Mouse (Mus musculus): Measurements from ENCODE around the gene Ints3. TPM values are rescaled to one million over a fixed set of nuclear protein-coding genes. Genes with fewer than 3 reads are reported as not detected.

Ints3 gene
- polyA plus RNA-seq, 1 experiment from 2014 or later, result 44.3 TPM

DNA sequence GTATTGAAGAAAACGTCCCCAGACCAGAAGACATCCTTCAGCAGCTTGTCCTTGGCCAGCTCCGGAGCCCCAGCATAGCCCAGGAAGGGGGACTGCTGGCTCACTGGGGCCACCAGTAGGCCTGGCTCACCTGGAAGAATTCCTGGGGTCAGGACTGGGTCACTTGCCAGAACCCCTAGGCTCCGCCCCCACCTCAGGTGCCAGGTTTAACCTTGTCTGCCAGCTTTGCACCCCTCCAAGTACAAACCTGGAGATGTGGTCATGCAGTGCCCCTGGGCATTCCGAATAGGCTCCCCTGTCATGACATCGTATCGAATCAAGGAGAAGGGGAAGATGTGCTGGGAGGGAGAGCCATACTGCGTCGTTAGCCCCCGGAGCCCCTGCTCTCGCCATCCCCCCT is 46.6 kb downstream of the Ints3 start:
- no peak for ATAC-seq (ENCODE audit: low FRiP score)
- 0 out of 2 replicates have a peak overlapping the region, but pooled peaks have one; percentile 32 for H3K9ac ChIP-seq

DNA sequence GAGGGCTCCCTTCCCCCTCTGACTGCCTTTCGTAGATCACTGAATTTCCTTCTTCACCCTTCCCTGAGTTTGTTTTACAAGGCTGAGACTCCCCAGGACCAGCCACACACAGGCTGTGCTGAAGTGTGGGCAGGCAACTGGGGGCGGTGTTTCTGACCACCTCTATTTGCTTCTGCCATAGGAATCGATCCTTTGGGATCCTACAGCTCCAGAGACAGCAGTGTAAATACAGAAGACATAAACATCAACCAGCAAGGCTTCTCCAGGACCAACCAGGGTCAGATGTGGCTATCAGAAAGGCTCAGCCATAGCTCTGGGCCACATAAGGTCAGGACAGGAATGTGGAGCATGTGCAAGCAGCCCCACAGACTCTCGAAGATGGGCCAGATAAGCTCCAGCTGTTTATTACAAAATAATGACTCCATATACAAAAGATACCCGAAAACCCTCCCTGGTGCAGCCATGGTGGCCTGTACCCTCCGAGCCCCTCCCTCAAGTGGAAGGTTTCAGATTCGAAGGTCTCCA is 48.5 kb downstream of the Ints3 start:
- H3K4me1 ChIP-seq, result peaks cover 27% of the 10 kb centered on the region
- H3K4me2 ChIP-seq (replicated peaks), result no peak overlapping the region
- no peak for ATAC-seq (ENCODE audit: low FRiP score)
- H3K27ac ChIP-seq, result no peak overlapping the region
- 66% methylated on average over 7 of the region's 7 CpGs for WGBS
- no peaks in the 10 kb centered on the region for H3K9me3 ChIP-seq (replicated peaks)
- H3K9ac ChIP-seq, result no peak overlapping the region
- H3K27me3 ChIP-seq, result no peaks in the 10 kb centered on the region
- H3K4me3 ChIP-seq, result no peak overlapping the region
- H3K36me3 ChIP-seq, result peaks cover 24% of the 10 kb centered on the region

More for the DNA sequence above, 46.6 kb downstream of the Ints3 start:
- Histone ChIP-seq H3K4me2 (replicated peaks) (peak overlapping the region; percentile 94; the same call in 1 of the 2 replicates), H3K9me3 (replicated peaks) (no peaks in the 10 kb centered on the region), H3K4me1 (peaks cover 39% of the 10 kb centered on the region), H3K27ac (no peak overlapping the region), H3K4me3 (no peak overlapping the region), H3K27me3 (no peaks in the 10 kb centered on the region), H3K36me3 (peaks cover 32% of the 10 kb centered on the region)
- WGBS, result 99% methylated on average over 10 of the region's 10 CpGs

DNA sequence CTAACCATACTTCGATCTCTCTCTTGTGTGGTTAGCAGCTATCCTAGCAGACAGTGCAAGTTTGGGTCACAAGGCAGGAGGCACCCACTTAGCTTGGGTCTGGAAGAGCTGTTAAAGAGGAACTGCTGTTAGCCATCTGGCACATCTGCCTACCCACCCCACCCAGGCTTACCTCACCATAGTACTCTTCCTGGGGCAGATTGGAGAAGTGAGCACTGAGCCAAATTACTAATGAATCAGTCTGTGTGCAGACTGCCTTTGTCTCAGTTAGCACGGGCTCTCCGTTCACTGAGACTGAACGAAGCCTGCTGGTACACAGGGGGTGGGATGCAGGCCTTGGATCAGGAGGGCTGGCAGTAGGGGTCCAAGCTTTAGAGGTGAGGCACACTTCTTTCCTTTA is 49.7 kb downstream of the Ints3 start:
- H3K9me3 ChIP-seq (replicated peaks), result no peaks in the 10 kb centered on the region
- no peak overlapping the region for H3K9ac ChIP-seq
- no peaks in the 10 kb centered on the region for H3K27me3 ChIP-seq
- H3K4me1 ChIP-seq, result peaks cover 21% of the 10 kb centered on the region
- H3K4me3 ChIP-seq, result no peak overlapping the region
- WGBS, result 84% methylated on average over 4 of the region's 4 CpGs
- H3K27ac ChIP-seq, result no peak overlapping the region
- no peak overlapping the region for H3K4me2 ChIP-seq (replicated peaks)
- peaks cover 24% of the 10 kb centered on the region for H3K36me3 ChIP-seq
- no peak for ATAC-seq (ENCODE audit: low FRiP score)

DNA sequence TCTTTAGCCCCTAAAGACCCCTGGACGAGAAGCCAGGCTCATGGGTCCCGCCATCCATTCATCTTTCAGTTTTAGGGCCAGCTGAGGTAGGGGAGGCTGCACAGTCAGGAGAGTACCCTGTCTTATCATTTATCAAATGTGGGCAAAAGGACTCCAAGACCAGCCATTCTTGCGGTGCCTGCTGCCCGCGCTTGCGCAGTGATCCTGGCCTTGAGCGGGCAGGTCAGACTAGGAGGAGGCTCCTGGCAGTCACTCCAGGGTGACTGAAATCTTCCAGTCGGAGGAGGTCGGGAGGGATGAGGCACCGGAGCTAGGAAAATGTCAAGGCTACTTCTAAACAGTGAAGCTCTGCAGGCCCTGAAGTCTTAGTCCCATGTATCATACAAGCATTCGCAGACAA is 51.7 kb downstream of the Ints3 start:
- no peak overlapping the region for H3K4me2 ChIP-seq (replicated peaks)
- peaks cover under 1% of the 10 kb centered on the region for H3K4me1 ChIP-seq
- no peak overlapping the region for H3K27ac ChIP-seq
- 68% methylated on average over 11 of the region's 11 CpGs for WGBS
- H3K27me3 ChIP-seq, result no peaks in the 10 kb centered on the region
- H3K36me3 ChIP-seq, result peaks cover 18% of the 10 kb centered on the region
- no peak overlapping the region for H3K4me3 ChIP-seq
- H3K9me3 ChIP-seq (replicated peaks), result no peaks in the 10 kb centered on the region
- no peak overlapping the region for H3K9ac ChIP-seq
- ATAC-seq (ENCODE audit: low FRiP score), result no peak

DNA sequence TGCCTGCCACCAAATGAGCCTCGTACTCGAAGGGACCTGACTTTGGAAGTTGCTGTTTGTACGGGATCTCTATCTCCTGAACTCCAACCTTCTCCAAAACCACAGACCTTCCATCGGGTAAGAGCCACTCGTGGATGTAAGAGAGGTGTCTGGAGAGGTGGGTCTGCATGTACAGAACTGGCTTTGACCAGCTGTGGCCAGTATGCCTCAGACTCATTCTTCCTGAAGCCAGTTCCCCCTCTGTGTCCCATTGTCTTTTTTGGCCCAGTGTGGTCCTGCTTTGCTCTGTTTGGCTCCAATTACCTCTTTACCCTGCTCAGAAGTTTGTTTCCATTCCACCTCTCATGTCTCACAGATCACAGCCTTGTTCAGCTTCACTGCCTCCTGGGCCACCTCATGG is 54.9 kb downstream of the Ints3 start:
- ATAC-seq (ENCODE audit: low FRiP score), result no peak
- WGBS, result 79% methylated on average over 5 of the region's 5 CpGs
- Histone ChIP-seq H3K4me3 (no peak overlapping the region), H3K9me3 (replicated peaks) (no peaks in the 10 kb centered on the region), H3K27me3 (no peaks in the 10 kb centered on the region), H3K4me1 (peaks cover 11% of the 10 kb centered on the region), H3K4me2 (replicated peaks) (no peak overlapping the region), H3K9ac (no peak overlapping the region), H3K27ac (no peak overlapping the region), H3K36me3 (no peaks in the 10 kb centered on the region)

DNA sequence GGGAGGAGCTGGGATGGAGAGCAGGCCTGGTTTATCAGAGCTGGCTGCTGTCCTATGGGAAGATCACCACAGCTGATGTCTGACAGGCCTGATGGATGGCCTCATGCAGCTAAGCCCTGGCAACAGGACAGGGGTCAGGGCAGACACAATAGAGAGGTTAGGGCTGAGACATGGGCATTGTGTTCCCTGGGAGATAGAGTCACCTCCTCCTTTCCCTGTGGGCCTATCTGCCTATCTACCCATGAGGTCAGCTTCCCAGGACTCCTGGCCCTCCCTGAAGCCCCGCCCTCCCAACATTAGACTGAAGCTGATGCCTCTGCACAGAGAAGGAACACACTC is 57.2 kb downstream of the Ints3 start:
- no peaks in the 10 kb centered on the region for H3K9me3 ChIP-seq (replicated peaks)
- ATAC-seq (ENCODE audit: low FRiP score), result peak; percentile 71
- no peak overlapping the region for H3K9ac ChIP-seq
- no peak overlapping the region; the same call in 1 of the 2 replicates for H3K4me2 ChIP-seq (replicated peaks)
- 29% methylated on average over 1 of the region's 1 CpGs for WGBS
- H3K27me3 ChIP-seq, result no peaks in the 10 kb centered on the region
- peak overlapping the region; percentile 67 for H3K27ac ChIP-seq
- H3K4me1 ChIP-seq, result peaks cover 11% of the 10 kb centered on the region
- H3K4me3 ChIP-seq, result no peak overlapping the region
- no peaks in the 10 kb centered on the region for H3K36me3 ChIP-seq

DNA sequence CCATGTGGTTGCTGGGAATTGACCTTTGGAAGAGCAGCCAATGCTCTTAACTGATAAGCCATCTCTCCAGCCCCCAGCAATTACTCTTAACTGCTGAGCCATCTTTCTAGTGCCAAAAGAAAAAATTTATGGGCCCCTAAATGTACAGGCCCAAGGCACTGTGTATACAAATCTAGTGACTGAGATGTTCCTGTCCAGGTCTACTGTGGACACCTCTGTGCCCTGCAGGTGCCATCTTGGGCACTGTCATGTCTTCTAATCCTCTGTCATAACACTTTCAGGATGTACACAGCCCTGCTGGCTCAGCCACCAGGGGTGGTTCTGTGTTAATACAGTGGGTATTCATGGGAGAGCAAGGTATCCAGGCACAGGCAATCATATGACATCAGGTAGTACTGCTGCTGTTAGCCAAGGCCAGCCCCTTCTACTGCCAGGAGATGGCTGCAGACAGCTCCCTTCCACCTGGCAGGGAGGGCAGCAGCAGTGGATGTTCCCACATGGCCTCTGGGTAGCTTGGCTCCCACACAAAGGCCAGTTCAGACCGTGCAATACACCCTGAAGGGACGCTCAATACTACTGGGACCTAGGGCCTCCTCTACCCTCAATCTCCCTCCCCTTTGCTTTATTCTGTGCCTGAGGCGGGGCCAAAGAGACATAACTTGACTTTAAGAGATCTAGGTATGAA is 57.7 kb downstream of the Ints3 start:
- H3K27me3 ChIP-seq, result no peaks in the 10 kb centered on the region
- no peak overlapping the region for H3K9ac ChIP-seq
- H3K27ac ChIP-seq, result peak overlapping the region; percentile 67
- no peak overlapping the region for H3K4me3 ChIP-seq
- no peaks in the 10 kb centered on the region for H3K9me3 ChIP-seq (replicated peaks)
- peak; percentile 60 for ATAC-seq (ENCODE audit: low FRiP score)
- H3K4me1 ChIP-seq, result peaks cover 11% of the 10 kb centered on the region
- H3K36me3 ChIP-seq, result no peaks in the 10 kb centered on the region
- H3K4me2 ChIP-seq (replicated peaks), result no peak overlapping the region
- WGBS, result 20% methylated on average over 3 of the region's 3 CpGs

DNA sequence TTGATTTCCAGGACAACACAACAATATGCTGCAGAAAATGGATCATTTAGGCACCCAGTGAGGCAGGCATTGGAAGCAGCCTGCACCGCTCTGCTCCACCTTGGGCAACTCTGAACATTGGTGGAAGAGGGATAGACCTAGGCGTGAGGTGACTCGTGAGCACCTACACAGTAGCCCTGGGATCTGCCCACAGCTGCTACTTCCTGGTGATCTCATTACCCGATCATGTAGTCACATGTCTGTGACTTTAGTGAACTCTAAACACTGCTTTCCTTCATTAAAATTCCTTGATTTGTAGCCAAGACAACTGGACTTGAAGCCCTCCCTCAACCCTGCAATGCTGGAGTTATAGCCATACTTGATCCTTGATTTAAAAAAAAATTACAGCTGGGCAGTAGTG is 59.1 kb downstream of the Ints3 start:
- Histone ChIP-seq H3K27ac (no peak overlapping the region), H3K9me3 (replicated peaks) (no peaks in the 10 kb centered on the region), H3K4me3 (no peak overlapping the region), H3K4me1 (peaks cover 11% of the 10 kb centered on the region), H3K4me2 (replicated peaks) (no peak overlapping the region), H3K36me3 (no peaks in the 10 kb centered on the region), H3K9ac (no peak overlapping the region), H3K27me3 (no peaks in the 10 kb centered on the region)
- ATAC-seq (ENCODE audit: low FRiP score), result no peak
- 90% methylated on average over 4 of the region's 4 CpGs for WGBS

DNA sequence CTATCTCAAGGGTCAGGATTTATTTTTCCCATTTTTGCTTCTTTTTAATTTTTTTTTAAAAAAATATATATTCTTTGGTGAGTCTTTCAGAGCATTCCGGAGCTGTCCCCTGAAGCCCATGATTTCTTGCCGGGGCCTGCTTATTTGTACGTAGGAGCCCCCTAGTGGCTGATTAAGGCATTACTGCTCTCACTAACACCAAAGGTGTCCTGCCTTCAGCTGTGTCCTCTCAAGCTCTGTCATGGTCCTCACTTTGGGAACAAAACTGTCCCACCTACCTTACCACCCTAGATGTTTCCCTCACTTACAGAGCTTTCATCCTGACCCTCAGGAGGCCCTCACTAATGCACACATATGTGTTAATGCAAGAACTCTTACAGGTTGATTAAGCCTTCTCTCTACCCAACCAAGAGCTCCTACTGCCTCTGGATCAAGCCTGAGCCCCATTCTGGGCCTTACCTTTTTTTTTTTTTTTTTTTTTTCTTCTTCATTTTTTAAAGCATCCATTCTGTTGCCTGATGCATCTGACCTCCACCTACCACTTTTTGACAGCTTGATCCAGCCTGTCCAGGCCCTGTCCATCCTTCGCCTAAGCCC is 59.9 kb downstream of the Ints3 start:
- H3K36me3 ChIP-seq, result no peaks in the 10 kb centered on the region
- no peak overlapping the region for H3K9ac ChIP-seq
- H3K4me1 ChIP-seq, result peaks cover 15% of the 10 kb centered on the region
- no peak overlapping the region for H3K27ac ChIP-seq
- 29% methylated on average over 4 of the region's 4 CpGs for WGBS
- H3K4me3 ChIP-seq, result no peak overlapping the region
- ATAC-seq (ENCODE audit: low FRiP score), result peak; percentile 17; the same call in 1 of the 2 replicates
- no peaks in the 10 kb centered on the region for H3K9me3 ChIP-seq (replicated peaks)
- no peaks in the 10 kb centered on the region for H3K27me3 ChIP-seq
- H3K4me2 ChIP-seq (replicated peaks), result no peak overlapping the region

DNA sequence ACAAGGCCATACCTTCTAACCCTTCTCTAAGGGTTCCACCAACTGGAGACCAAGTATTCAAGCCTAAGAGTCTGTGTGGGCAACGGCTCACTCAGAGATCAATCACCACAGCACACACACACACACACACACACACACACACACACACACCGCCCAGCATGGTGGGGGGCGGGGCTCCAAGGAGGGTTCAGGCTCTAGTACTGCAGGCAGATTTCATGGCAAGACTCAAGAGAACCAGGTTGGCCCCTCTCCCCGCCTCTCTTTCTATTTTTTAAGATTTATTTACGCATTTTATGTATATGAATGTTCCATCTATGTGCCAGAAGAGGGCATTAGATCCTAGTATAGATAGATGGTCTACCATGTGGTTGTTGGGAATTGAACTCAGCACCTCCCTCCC is 60.6 kb downstream of the Ints3 start:
- H3K9me3 ChIP-seq (replicated peaks), result no peaks in the 10 kb centered on the region
- no peaks in the 10 kb centered on the region for H3K27me3 ChIP-seq
- ATAC-seq (ENCODE audit: low FRiP score), result no peak
- peaks cover 15% of the 10 kb centered on the region for H3K4me1 ChIP-seq
- H3K4me2 ChIP-seq (replicated peaks), result no peak overlapping the region
- H3K9ac ChIP-seq, result no peak overlapping the region
- no peak overlapping the region for H3K4me3 ChIP-seq
- H3K36me3 ChIP-seq, result no peaks in the 10 kb centered on the region
- no peak overlapping the region for H3K27ac ChIP-seq
- WGBS, result 65% methylated on average over 5 of the region's 5 CpGs

DNA sequence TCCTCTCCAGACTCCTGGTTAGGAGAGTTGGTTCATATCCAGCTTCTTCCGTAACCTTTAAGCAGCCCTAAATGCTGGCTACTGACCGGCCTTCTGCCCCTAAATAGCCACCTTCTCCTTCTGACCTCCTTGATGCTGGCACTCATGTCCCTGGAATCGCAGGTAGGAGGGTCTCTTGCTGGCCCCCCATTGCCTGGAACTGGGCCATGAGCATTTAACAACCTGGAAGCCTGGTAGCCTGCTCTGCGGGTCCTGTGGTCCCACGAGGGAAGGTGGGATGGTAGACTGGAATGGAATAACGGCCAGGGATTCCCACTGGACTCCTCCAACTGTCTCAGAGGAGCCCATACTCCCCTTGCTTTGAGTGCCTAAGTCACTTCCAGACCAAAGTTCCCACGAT is 61.6 kb downstream of the Ints3 start:
- ATAC-seq (ENCODE audit: low FRiP score), result no peak
- Histone ChIP-seq H3K9ac (no peak overlapping the region), H3K4me1 (peaks cover 15% of the 10 kb centered on the region), H3K9me3 (replicated peaks) (no peaks in the 10 kb centered on the region), H3K36me3 (no peaks in the 10 kb centered on the region), H3K27ac (no peak overlapping the region), H3K4me2 (replicated peaks) (no peak overlapping the region), H3K4me3 (no peak overlapping the region), H3K27me3 (no peaks in the 10 kb centered on the region)
- WGBS, result 81% methylated on average over 7 of the region's 7 CpGs

DNA sequence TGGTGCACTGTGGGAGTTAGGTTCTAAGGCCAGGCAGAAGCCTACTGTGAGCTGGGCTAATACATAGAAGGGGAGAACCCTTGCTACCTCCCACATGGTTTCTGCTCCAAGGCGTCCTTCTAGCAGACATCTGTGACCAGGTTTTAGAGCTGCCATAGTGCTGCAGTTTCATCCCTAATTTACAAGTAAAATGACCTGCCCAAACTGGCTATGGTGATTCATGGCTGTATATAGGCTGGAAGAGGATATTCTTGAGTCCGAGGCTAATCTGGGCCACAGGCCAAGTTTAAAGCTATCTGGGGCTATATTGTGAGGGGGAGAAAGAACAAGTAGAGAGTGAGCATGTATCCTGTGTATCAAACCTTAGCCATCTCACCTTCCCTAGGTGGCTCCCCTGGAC is 64.4 kb downstream of the Ints3 start:
- H3K27me3 ChIP-seq, result no peaks in the 10 kb centered on the region
- no peak overlapping the region for H3K9ac ChIP-seq
- WGBS, result 42% methylated on average over 2 of the region's 2 CpGs
- H3K36me3 ChIP-seq, result no peaks in the 10 kb centered on the region
- no peak overlapping the region for H3K4me3 ChIP-seq
- no peaks in the 10 kb centered on the region for H3K9me3 ChIP-seq (replicated peaks)
- H3K4me2 ChIP-seq (replicated peaks), result no peak overlapping the region
- no peak overlapping the region for H3K27ac ChIP-seq
- 0 out of 2 replicates have a peak, but pooled peaks cover 4% of the 10 kb centered on the region for H3K4me1 ChIP-seq
- ATAC-seq (ENCODE audit: low FRiP score), result no peak

Data from hindbrain, embryonic 12.5 days (tissue).